Mouse (Mus musculus) thymus, adult 2 months (tissue): Measurements from ENCODE around the gene Wwox.

Source experiments
- CTCF ChIP-seq: fragments of 200-500 bp; IDR thresholded peaks from 2 replicates; pipeline ENCODE4 v1.5.1; 2012; ENCODE audit warnings: mild to moderate bottlenecking, control low read depth, low read length, moderate library complexity, borderline replicate concordance; ENCODE audit not compliant: control insufficient read depth, poor library complexity, insufficient read depth; ENCODE audit errors: extremely low read depth
- POLR2A ChIP-seq: fragments of 200-500 bp; IDR thresholded peaks from 2 replicates; pipeline ENCODE4 v1.6.1; 2012; ENCODE audit warnings: mild to moderate bottlenecking, low read length, control low read depth, moderate library complexity; ENCODE audit not compliant: control insufficient read depth, poor library complexity, insufficient read depth; ENCODE audit errors: extremely low read depth

DNA sequence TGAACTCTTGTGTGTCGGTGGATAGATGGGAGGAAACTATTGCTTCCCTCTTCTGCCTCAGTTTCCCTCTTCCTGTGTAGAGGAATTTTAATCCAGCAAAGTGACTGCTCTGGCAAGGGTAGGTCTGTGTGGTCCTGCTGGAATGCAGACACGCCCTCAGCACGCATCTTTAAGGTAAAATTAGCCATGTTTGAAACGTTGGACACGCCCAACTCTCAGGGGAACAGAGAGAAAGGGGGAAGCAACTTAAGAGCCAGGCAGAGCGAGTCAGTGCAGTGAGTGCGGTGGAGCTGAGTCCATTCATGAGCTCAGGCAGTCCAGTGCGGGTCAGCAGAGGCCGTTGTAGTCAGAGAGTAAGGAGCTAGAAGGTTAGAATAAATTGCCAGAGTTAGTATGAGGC, 596.6 kb downstream of the Wwox start:
- TF ChIP-seq CTCF (no peak), POLR2A (no peak)
